Mouse (Mus musculus) embryonic facial prominence, embryonic 10.5 days (tissue): Measurements from ENCODE around the gene 9430015G10Rik. TPM values are rescaled to one million over a fixed set of nuclear protein-coding genes. Genes with fewer than 3 reads are reported as not detected.

Source experiments
- DNase-seq: peaks from one replicate; pipeline ENCODE4 v3.0.0-alpha.2; 2017; ENCODE audit warnings: low spot score
- H3K27ac ChIP-seq: fragments of 300-500 bp; sonication (generic); replicated peaks from 2 replicates; pipeline ENCODE4 v1.5.1; 2016; ENCODE audit warnings: mild to moderate bottlenecking
- H3K27me3 ChIP-seq: fragments of 300-500 bp; sonication (generic); replicated peaks from 2 replicates; pipeline ENCODE4 v1.6.1; 2016; ENCODE audit warnings: low read depth, mild to moderate bottlenecking; ENCODE audit not compliant: poor library complexity, severe bottlenecking
- H3K36me3 ChIP-seq: fragments of 300-500 bp; sonication (generic); replicated peaks from 2 replicates; pipeline ENCODE4 v1.6.1; 2016; ENCODE audit warnings: mild to moderate bottlenecking, moderate library complexity
- H3K4me1 ChIP-seq: fragments of 300-500 bp; sonication (generic); 2 replicates; pipeline ENCODE4 v1.6.1; 2016
- H3K4me3 ChIP-seq: fragments of 300-500 bp; sonication (generic); 2 replicates; pipeline ENCODE4 v1.5.1; 2016; ENCODE audit warnings: mild to moderate bottlenecking, moderate library complexity
- H3K9me3 ChIP-seq: fragments of 300-500 bp; sonication (generic); 2 replicates; pipeline ENCODE4 v1.6.1; 2016; ENCODE audit warnings: mild to moderate bottlenecking
- WGBS: fragments of 180-500 bp; shearing (Covaris S2); methylation state at CpG from one replicate; pipeline ENCODE4 v1.1.7; 2016; 5-methylcytosine and 5-hydroxymethylcytosine counted together
- polyA plus RNA-seq: library from polyadenylated mRNA; unstranded; fragments of >200 nt; fragmentation: Nextera tagmentation; extraction: Ambion mirVana; gene quantifications from 2 replicates; pipeline ENCODE4 v1.2.1, GENCODE M21; 2016

Gene 9430015G10Rik
- polyA plus RNA-seq, 1 experiment from 2014 or later: 73.9 TPM

- H3K27me3 ChIP-seq: no peaks in the 10 kb centered on the region
- WGBS: 28% methylated on average over 13 of the region's 13 CpGs
- peak overlapping the region; percentile 92 for H3K27ac ChIP-seq
- DNase-seq: peak; percentile 71
- H3K4me1 ChIP-seq: peaks cover 10% of the 10 kb centered on the region; the same call in 1 of the 2 replicates
- H3K9me3 ChIP-seq: no peaks in the 10 kb centered on the region
- H3K36me3 ChIP-seq: peaks cover 13% of the 10 kb centered on the region
- H3K4me3 ChIP-seq: peak overlapping the region; percentile 80
Measured at GRCm38 (mm10) chr4:156108606-156109546, 906 bp upstream of the 9430015G10Rik start.

- Histone ChIP-seq H3K36me3 (peaks cover 91% of the 10 kb centered on the region), H3K27ac (no peak overlapping the region), H3K4me1 (no peaks in the 10 kb centered on the region), H3K4me3 (no peak overlapping the region), H3K27me3 (no peaks in the 10 kb centered on the region), H3K9me3 (no peaks in the 10 kb centered on the region)
- 95% methylated on average over 7 of the region's 7 CpGs for WGBS
- no peak for DNase-seq
Measured at GRCm38 (mm10) chr4:156124077-156124476, 14.3 kb downstream of the 9430015G10Rik start.

- Histone ChIP-seq H3K4me1 (no peaks in the 10 kb centered on the region), H3K9me3 (no peaks in the 10 kb centered on the region), H3K27me3 (no peaks in the 10 kb centered on the region), H3K4me3 (no peak overlapping the region), H3K27ac (no peak overlapping the region), H3K36me3 (peaks cover 78% of the 10 kb centered on the region)
- no peak for DNase-seq
- WGBS: 96% methylated on average over 6 of the region's 6 CpGs
Measured at GRCm38 (mm10) chr4:156125393-156125792, 15.6 kb downstream of the 9430015G10Rik start.

GRCm38 (mm10) chr4:156126841-156127240 lies 17.1 kb downstream of the 9430015G10Rik start:
- no peak overlapping the region for H3K27ac ChIP-seq
- H3K4me1 ChIP-seq: no peaks in the 10 kb centered on the region
- no peak for DNase-seq
- no peak overlapping the region for H3K4me3 ChIP-seq
- no peaks in the 10 kb centered on the region for H3K9me3 ChIP-seq
- H3K27me3 ChIP-seq: no peaks in the 10 kb centered on the region
- peaks cover 64% of the 10 kb centered on the region for H3K36me3 ChIP-seq
- WGBS: 91% methylated on average over 7 of the region's 7 CpGs

- 82% methylated on average over 5 of the region's 5 CpGs for WGBS
- H3K4me3 ChIP-seq: no peak overlapping the region
- peaks cover 44% of the 10 kb centered on the region for H3K36me3 ChIP-seq
- H3K27ac ChIP-seq: no peak overlapping the region
- no peaks in the 10 kb centered on the region for H3K9me3 ChIP-seq
- no peak for DNase-seq
- no peaks in the 10 kb centered on the region for H3K27me3 ChIP-seq
- peaks cover 2% of the 10 kb centered on the region for H3K4me1 ChIP-seq
Measured at GRCm38 (mm10) chr4:156128746-156129145, 19.0 kb downstream of the 9430015G10Rik start.

GRCm38 (mm10) chr4:156130436-156130835 lies 20.7 kb downstream of the 9430015G10Rik start, which contains the start of gene Rnf223:
TSS of gene Rnf223 (plus strand) at chr4:156130513.
- Histone ChIP-seq H3K4me3 (no peak within 1 kb of the TSS), H3K27ac (no peak within 1 kb of the TSS), H3K27me3 (no peaks in the 10 kb centered on the region), H3K4me1 (peaks cover 6% of the 10 kb centered on the region), H3K36me3 (peaks cover 28% of the 10 kb centered on the region), H3K9me3 (no peaks in the 10 kb centered on the region)
- no peak for DNase-seq
- 86% methylated on average over 15 of the region's 15 CpGs for WGBS

- H3K27ac ChIP-seq: no peak overlapping the region
- no peak overlapping the region for H3K4me3 ChIP-seq
- H3K9me3 ChIP-seq: no peaks in the 10 kb centered on the region
- no peak for DNase-seq
- peaks cover 23% of the 10 kb centered on the region for H3K36me3 ChIP-seq
- no peaks in the 10 kb centered on the region for H3K27me3 ChIP-seq
- 88% methylated on average over 10 of the region's 10 CpGs for WGBS
- peaks cover 6% of the 10 kb centered on the region for H3K4me1 ChIP-seq
Measured at GRCm38 (mm10) chr4:156130940-156131339, 21.2 kb downstream of the 9430015G10Rik start.

- Histone ChIP-seq H3K9me3 (peaks cover 3% of the 10 kb centered on the region; the same call in 1 of the 2 replicates), H3K36me3 (no peaks in the 10 kb centered on the region), H3K4me1 (peaks cover 6% of the 10 kb centered on the region), H3K27ac (no peak overlapping the region), H3K27me3 (no peaks in the 10 kb centered on the region), H3K4me3 (no peak overlapping the region)
- no peak for DNase-seq
- WGBS: 66% methylated on average over 5 of the region's 5 CpGs
Measured at GRCm38 (mm10) chr4:156133334-156133733, 23.6 kb downstream of the 9430015G10Rik start.

GRCm38 (mm10) chr4:156133943-156134605 lies 24.3 kb downstream of the 9430015G10Rik start:
- Histone ChIP-seq H3K9me3 (peaks cover 10% of the 10 kb centered on the region; the same call in 1 of the 2 replicates), H3K27ac (peak overlapping the region; percentile 10; the same call in 1 of the 2 replicates), H3K4me1 (peaks cover 6% of the 10 kb centered on the region), H3K27me3 (no peaks in the 10 kb centered on the region), H3K36me3 (no peaks in the 10 kb centered on the region), H3K4me3 (no peak overlapping the region)
- WGBS: 79% methylated on average over 12 of the region's 12 CpGs
- DNase-seq: no peak

- WGBS: 93% methylated on average over 13 of the region's 13 CpGs
- DNase-seq: no peak
- peaks cover 14% of the 10 kb centered on the region; the same call in 1 of the 2 replicates for H3K9me3 ChIP-seq
- no peak overlapping the region for H3K27ac ChIP-seq
- H3K4me1 ChIP-seq: peaks cover 6% of the 10 kb centered on the region
- H3K36me3 ChIP-seq: no peaks in the 10 kb centered on the region
- H3K27me3 ChIP-seq: no peaks in the 10 kb centered on the region
- no peak overlapping the region for H3K4me3 ChIP-seq
Measured at GRCm38 (mm10) chr4:156135112-156135511, 25.3 kb downstream of the 9430015G10Rik start.

GRCm38 (mm10) chr4:156135801-156136200 lies 26.0 kb downstream of the 9430015G10Rik start:
- Histone ChIP-seq H3K27me3 (no peaks in the 10 kb centered on the region), H3K4me1 (peaks cover 6% of the 10 kb centered on the region), H3K36me3 (no peaks in the 10 kb centered on the region), H3K9me3 (peaks cover 14% of the 10 kb centered on the region; the same call in 1 of the 2 replicates), H3K4me3 (no peak overlapping the region), H3K27ac (no peak overlapping the region)
- WGBS: 94% methylated on average over 14 of the region's 14 CpGs
- DNase-seq: no peak

- WGBS: 95% methylated on average over 30 of the region's 30 CpGs
- Histone ChIP-seq H3K4me3 (no peak overlapping the region), H3K4me1 (peaks cover 6% of the 10 kb centered on the region), H3K27ac (no peak overlapping the region), H3K36me3 (no peaks in the 10 kb centered on the region), H3K9me3 (peaks cover 14% of the 10 kb centered on the region; the same call in 1 of the 2 replicates), H3K27me3 (no peaks in the 10 kb centered on the region)
- no peak for DNase-seq
Measured at GRCm38 (mm10) chr4:156136285-156137100, 26.7 kb downstream of the 9430015G10Rik start.
